Mouse (Mus musculus): Measurements from ENCODE around the gene Ppara. TPM values are rescaled to one million over a fixed set of nuclear protein-coding genes. Genes with fewer than 3 reads are reported as not detected.
A peak's percentile ranks its signal among the peaks of the same experiment; 100 is the strongest.

The Ppara gene
- polyA plus RNA-seq, 1 experiment from 2014 or later = 1.0 TPM

DNA sequence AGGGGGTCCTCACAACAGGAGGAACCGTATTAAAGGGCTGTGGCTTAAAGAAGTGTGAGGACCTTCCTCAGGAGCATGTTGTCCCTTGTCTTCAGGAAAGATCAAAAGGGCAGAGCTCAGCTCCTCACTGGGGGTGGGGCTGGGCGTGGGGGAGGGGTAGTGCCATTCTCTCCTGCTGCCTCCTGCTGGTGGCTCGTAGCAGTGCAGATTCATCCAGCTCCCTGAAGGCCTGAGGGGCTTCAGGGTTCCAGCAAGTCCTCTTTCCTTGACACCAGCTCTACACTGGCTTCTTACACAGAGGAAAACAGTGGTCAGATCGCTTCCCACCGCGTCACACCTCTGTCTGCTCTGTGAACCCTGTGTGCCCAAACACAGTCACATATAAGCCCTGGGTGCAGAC lies 106.2 kb downstream of the Ppara start:
- Histone ChIP-seq H3K36me3 (peaks cover 6% of the 10 kb centered on the region; the same call in 1 of the 2 replicates), H3K4me1 (replicated peaks) (no peaks in the 10 kb centered on the region), H3K9ac (no peak overlapping the region), H3K27ac (replicated peaks) (no peak overlapping the region), H3K4me3 (no peak overlapping the region), H3K4me2 (no peak overlapping the region), H3K27me3 (no peaks in the 10 kb centered on the region), H3K9me3 (no peaks in the 10 kb centered on the region)
- no peak for ATAC-seq (ENCODE audit: low read depth)
- WGBS = 28% methylated on average over 6 of the region's 6 CpGs

DNA sequence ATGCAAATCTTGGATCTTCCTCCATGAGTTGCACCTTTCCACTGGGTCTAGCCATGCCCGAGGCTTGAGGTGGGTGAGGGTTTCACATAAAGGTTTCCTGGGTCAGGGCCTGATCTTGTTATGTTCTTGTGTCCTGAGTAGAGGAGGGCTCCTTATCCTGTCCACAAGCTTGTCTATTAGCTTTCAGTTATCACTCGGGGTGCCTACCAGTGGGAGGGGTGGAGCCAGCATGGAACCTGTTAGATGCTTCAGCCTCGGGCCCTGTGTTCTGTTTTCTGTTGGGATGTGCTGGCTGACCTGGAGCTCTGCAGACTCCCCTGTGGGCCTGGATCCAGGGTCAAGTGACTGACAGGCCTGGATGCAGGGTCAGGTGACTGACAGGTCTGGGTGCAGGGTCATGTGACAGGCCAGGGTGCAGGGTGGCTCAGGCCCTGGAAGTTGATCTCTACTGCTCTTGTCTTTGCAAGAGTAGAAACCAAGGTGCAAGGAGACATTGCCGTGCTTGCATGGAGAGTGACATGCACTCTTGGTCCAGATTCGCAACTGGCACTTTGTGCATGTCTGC lies 107.1 kb downstream of the Ppara start:
- no peak for ATAC-seq (ENCODE audit: low read depth)
- 87% methylated on average over 5 of the region's 5 CpGs for WGBS

DNA sequence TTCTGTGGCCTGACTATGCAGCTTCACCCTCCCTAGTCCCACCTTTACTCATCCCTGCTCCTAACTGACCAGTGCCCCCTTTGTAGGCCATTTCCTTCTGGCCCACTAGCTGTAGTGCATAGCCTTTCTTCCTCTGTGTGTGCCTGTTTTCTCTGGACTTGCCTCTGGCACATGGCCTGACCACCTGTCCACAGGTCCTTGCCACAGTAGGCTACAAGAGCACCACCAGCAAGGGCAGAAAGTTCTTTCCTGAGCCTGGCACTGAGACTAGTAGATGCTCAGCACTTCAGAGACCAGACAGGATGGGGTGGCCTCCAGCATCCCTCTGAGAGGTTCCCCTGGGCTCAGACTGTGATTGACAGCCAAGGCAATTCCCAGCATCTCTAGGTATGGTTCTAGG lies 110.3 kb downstream of the Ppara start:
- Histone ChIP-seq H3K4me1 (replicated peaks) (no peaks in the 10 kb centered on the region), H3K4me3 (no peak overlapping the region), H3K4me2 (no peak overlapping the region), H3K36me3 (peaks cover 7% of the 10 kb centered on the region; the same call in 1 of the 2 replicates), H3K27ac (replicated peaks) (no peak overlapping the region), H3K9me3 (no peaks in the 10 kb centered on the region), H3K9ac (no peak overlapping the region), H3K27me3 (no peaks in the 10 kb centered on the region)
- ATAC-seq (ENCODE audit: low read depth) = no peak

More for the DNA sequence above, 107.1 kb downstream of the Ppara start:
- H3K27me3 ChIP-seq = no peaks in the 10 kb centered on the region
- no peaks in the 10 kb centered on the region for H3K9me3 ChIP-seq
- peaks cover 7% of the 10 kb centered on the region; the same call in 1 of the 2 replicates for H3K36me3 ChIP-seq
- no peaks in the 10 kb centered on the region for H3K4me1 ChIP-seq (replicated peaks)
- H3K9ac ChIP-seq = no peak overlapping the region
- H3K27ac ChIP-seq (replicated peaks) = no peak overlapping the region
- H3K4me2 ChIP-seq = no peak overlapping the region
- H3K4me3 ChIP-seq = no peak overlapping the region

DNA sequence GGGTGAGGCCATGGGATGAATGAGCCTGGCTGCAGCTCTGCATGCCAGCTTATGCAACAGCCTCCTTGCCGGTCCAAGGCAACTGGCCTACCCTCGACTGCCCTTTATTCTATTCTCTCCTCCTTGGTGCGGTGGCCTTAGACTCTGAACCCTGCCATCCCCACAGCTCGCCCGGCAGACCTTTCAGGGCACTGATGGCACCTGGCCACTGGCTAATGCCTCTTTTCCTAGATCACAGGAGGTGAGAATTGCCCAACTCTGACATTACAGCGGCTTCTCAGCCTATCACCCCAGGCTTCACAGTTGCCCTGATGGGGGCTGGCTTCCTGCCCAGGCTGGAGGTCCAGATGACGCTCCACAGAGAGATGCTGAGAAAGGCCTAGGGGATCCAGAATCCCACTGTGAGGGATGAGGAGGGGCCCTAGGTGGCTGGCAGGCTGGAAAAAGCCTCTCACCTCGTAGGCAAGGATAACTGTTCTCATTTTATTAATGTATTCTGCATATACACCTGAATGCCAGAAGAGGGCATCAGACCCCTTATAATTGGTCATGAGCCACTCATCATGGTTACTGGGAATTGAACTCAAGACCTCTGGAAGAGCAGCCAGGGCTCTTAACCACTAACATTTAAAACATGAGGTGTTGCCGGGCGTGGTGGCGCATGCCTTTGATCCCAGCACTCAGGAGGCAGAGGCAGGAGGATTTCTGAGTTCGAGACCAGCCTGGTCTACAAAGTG lies 117.0 kb downstream of the Ppara start:
- ATAC-seq (ENCODE audit: low read depth) = no peak
- 79% methylated on average over 12 of the region's 12 CpGs for WGBS
- H3K9ac ChIP-seq = no peak overlapping the region
- H3K4me2 ChIP-seq = no peak overlapping the region
- H3K4me1 ChIP-seq (replicated peaks) = no peaks in the 10 kb centered on the region
- no peaks in the 10 kb centered on the region for H3K9me3 ChIP-seq
- H3K27me3 ChIP-seq = no peaks in the 10 kb centered on the region
- no peak overlapping the region for H3K4me3 ChIP-seq
- no peak overlapping the region for H3K27ac ChIP-seq (replicated peaks)
- H3K36me3 ChIP-seq = no peaks in the 10 kb centered on the region; the same call in 1 of the 2 replicates

MicroRNA genes within 50 kb of the gene (microRNA counts, 519-probe panel; counts per million panel counts)
- microRNA mmu-let-7b = 5,766 counts per million, percentile 95 among the panel's probes with 10 or more counts
- microRNA mmu-let-7c = 6,536 counts per million, percentile 99 among the panel's probes with 10 or more counts

Small RNA genes lying within 50 kb of the gene (microRNA-seq; reads per million reads assigned to microRNA genes)
- gene Mirlet7b (4,587 reads per million, percentile 93 among the genes with 10 or more reads in this experiment), gene Mirlet7c-2 (255 reads per million, percentile 67 among the genes with 10 or more reads in this experiment)

Other genes with a start within 250 kb of the Ppara start
- gene 7530416G11Rik, start 231.8 kb upstream of the Ppara start, polyA plus RNA-seq (2015; fragmentation: Nextera tagmentation; extraction: Ambion mirVana) = not detected in 2 replicates
- gene Wnt7b, start 152.5 kb upstream of the Ppara start, polyA plus RNA-seq (2015; fragmentation: Nextera tagmentation; extraction: Ambion mirVana) = 34.2 and 37.7 TPM in 2 replicates
- 18.4 and 21.0 TPM in 2 replicates for gene Cdpf1, start 76.7 kb downstream of the Ppara start, polyA plus RNA-seq (2015; fragmentation: Nextera tagmentation; extraction: Ambion mirVana)
- 0.03 and 0.17 TPM in 2 replicates for gene Pkdrej, start 86.8 kb downstream of the Ppara start, polyA plus RNA-seq (2015; fragmentation: Nextera tagmentation; extraction: Ambion mirVana)
- gene Ttc38, start 97.3 kb downstream of the Ppara start, polyA plus RNA-seq (2015; fragmentation: Nextera tagmentation; extraction: Ambion mirVana) = 3.9 and 4.3 TPM in 2 replicates
- gene Gtse1, start 124.8 kb downstream of the Ppara start, polyA plus RNA-seq (2015; fragmentation: Nextera tagmentation; extraction: Ambion mirVana) = 5.0 and 5.6 TPM in 2 replicates
- gene Trmu, start 144.3 kb downstream of the Ppara start, polyA plus RNA-seq (2015; fragmentation: Nextera tagmentation; extraction: Ambion mirVana) = 43.3 and 45.8 TPM in 2 replicates